Mouse (Mus musculus) G1E (cell line): ENCODE results near the gene Itpk1.

ENCODE experiments used
- CTCF ChIP-seq: IDR thresholded peaks from 2 replicates; pipeline ENCODE4 v1.5.1; 2012; ENCODE audit warnings: low read depth, low read length, inconsistent platforms, mixed read lengths
- GATA1 ChIP-seq: IDR thresholded peaks from 2 replicates; pipeline ENCODE4 v1.6.1; 2012; ENCODE audit warnings: borderline replicate concordance, low read length, inconsistent platforms, mixed read lengths
- GATA2 ChIP-seq: IDR thresholded peaks from 2 replicates; pipeline ENCODE4 v1.6.1; 2012; ENCODE audit warnings: low read depth, low read length, inconsistent platforms, borderline replicate concordance
- POLR2AphosphoS5 ChIP-seq: IDR thresholded peaks from 2 replicates; pipeline ENCODE4 v1.6.1; 2012; ENCODE audit warnings: low read depth, low read length, inconsistent platforms; ENCODE audit not compliant: insufficient replicate concordance
- TAL1 ChIP-seq: conservative IDR thresholded peaks from 2 replicates; pipeline ENCODE4 v1.6.1; 2012; ENCODE audit warnings: low read depth, low read length, inconsistent platforms, mixed read lengths

- TF ChIP-seq CTCF (no peak), TAL1 (no peak), GATA1 (no peak), POLR2AphosphoS5 (no peak), GATA2 (no peak)
These were observed 129.0 kb downstream of the Itpk1 start for GRCm38 (mm10) chr12:102575541-102576329.
